19 mouse cellular contexts compared by ENCODE assay signal in genomic region chr9:113421645-113422044, GRCm38 (mm10).
DNase-seq lines count a peak whose midpoint lies in the region; ATAC-seq and TF ChIP-seq lines count a peak whose summit lies in the region.
"Had no signal": no experiment of that assay in that cellular context is flagged by ENCODE, and none has a peak within 500 bp of the region (broad histone marks: within the 10 kb centered on the region; RNA-seq: fewer than 3 reads in every experiment).

No protein-coding gene starts in this region.

- DNase-seq in heart, postnatal 0 days (ENCODE audit: low spot score), result no peak
- no peak for DNase-seq in heart, adult 8-10 months (ENCODE audit: low spot score)
- DNase-seq in midbrain, embryonic 14.5 days, result peak; percentile 39
- peak; percentile 78 for DNase-seq in R1 (ENCODE audit: low read depth, low spot score)
- peak; percentile 23 for DNase-seq in retina, postnatal 1 day
- DNase-seq in cerebellum, adult 9-10 months, result no peak
- no peak for DNase-seq in thymus, adult 2 months
- DNase-seq: cerebellum, adult 9-11 months; heart, postnatal 10 days; kidney, postnatal 25 days; layer of hippocampus, postnatal 36 days; thymus, postnatal 4 days had no signal

- TF ChIP-seq EP300 in heart, postnatal 0 days (IDR thresholded peaks at IDR 0.05; ENCODE audit: low read depth), result no peak

- no peak for TF ChIP-seq POLR2A in thymus, adult 2 months (IDR thresholded peaks at IDR 0.05; ENCODE audit: control insufficient read depth, extremely low read depth, insufficient read depth, low read length, poor library complexity)

- ATAC-seq in heart, postnatal 0 days (ENCODE audit: insufficient read depth, low read depth), result no peak
- ATAC-seq in midbrain, embryonic 14.5 days (ENCODE audit: low FRiP score, low TSS enrichment), result no peak
- ATAC-seq in midbrain, embryonic 13.5 days, result no peak
- ATAC-seq: activated CD4-positive, CD25-positive, alpha-beta regulatory T cell, adult 4 months; inflammation-experienced regulatory T-cells, adult 6 months; midbrain, embryonic 16.5 days had no signal

- H3K27me3 ChIP-seq in heart, postnatal 0 days (ENCODE audit: control insufficient read depth, insufficient read depth, low read length), result no peaks in the 10 kb centered on the region
- no peaks in the 10 kb centered on the region for H3K27me3 ChIP-seq in midbrain, embryonic 14.5 days (ENCODE audit: control insufficient read depth, insufficient read depth, low read length)
- no peaks in the 10 kb centered on the region for H3K27me3 ChIP-seq in midbrain, embryonic 13.5 days
- no peaks in the 10 kb centered on the region for H3K27me3 ChIP-seq in thymus, adult 2 months (ENCODE audit: control insufficient read depth, insufficient read depth, low read length)
- H3K27me3 ChIP-seq: embryonic facial prominence, embryonic 15.5 days; limb, embryonic 12.5 days; neural tube, embryonic 15.5 days had no signal

- H3K4me1 ChIP-seq in heart, postnatal 0 days (ENCODE audit: control insufficient read depth, insufficient read depth), result no peaks in the 10 kb centered on the region
- H3K4me1 ChIP-seq in midbrain, embryonic 14.5 days (ENCODE audit: control insufficient read depth, insufficient read depth, low read length), result no peaks in the 10 kb centered on the region
- H3K4me1 ChIP-seq in midbrain, embryonic 13.5 days (replicated peaks), result no peaks in the 10 kb centered on the region
- no peaks in the 10 kb centered on the region for H3K4me1 ChIP-seq in thymus, adult 2 months (replicated peaks; ENCODE audit: control insufficient read depth, insufficient read depth, low read length)
- H3K4me1 ChIP-seq: embryonic facial prominence, embryonic 15.5 days; limb, embryonic 12.5 days; neural tube, embryonic 15.5 days had no signal

- H3K4me2 ChIP-seq in heart, postnatal 0 days (ENCODE audit: low read depth, low read length), result no peak overlapping the region
- H3K4me2 ChIP-seq in midbrain, embryonic 14.5 days (ENCODE audit: low read length), result no peak overlapping the region
- H3K4me2 ChIP-seq in midbrain, embryonic 13.5 days (replicated peaks), result no peak overlapping the region
- H3K4me2 ChIP-seq: embryonic facial prominence, embryonic 15.5 days; limb, embryonic 12.5 days; neural tube, embryonic 15.5 days had no signal

- H3K4me3 ChIP-seq in heart, postnatal 0 days (ENCODE audit: low read depth, low read length), result no peak overlapping the region
- H3K4me3 ChIP-seq in midbrain, embryonic 14.5 days (replicated peaks; ENCODE audit: low read depth, low read length), result no peak overlapping the region
- H3K4me3 ChIP-seq in midbrain, embryonic 13.5 days (replicated peaks), result no peak overlapping the region
- H3K4me3 ChIP-seq in thymus, adult 2 months (ENCODE audit: control insufficient read depth, insufficient read depth, low read length), result no peak overlapping the region
- H3K4me3 ChIP-seq: embryonic facial prominence, embryonic 15.5 days; limb, embryonic 12.5 days; neural tube, embryonic 15.5 days had no signal

- H3K36me3 ChIP-seq in heart, postnatal 0 days (replicated peaks; ENCODE audit: control insufficient read depth, insufficient read depth, low read length), result no peaks in the 10 kb centered on the region
- H3K36me3 ChIP-seq in midbrain, embryonic 14.5 days (ENCODE audit: control insufficient read depth, insufficient read depth, low read length), result no peaks in the 10 kb centered on the region
- no peaks in the 10 kb centered on the region for H3K36me3 ChIP-seq in midbrain, embryonic 13.5 days
- no peaks in the 10 kb centered on the region for H3K36me3 ChIP-seq in thymus, adult 2 months (ENCODE audit: control insufficient read depth, insufficient read depth, low read length)
- H3K36me3 ChIP-seq: embryonic facial prominence, embryonic 15.5 days; limb, embryonic 12.5 days; neural tube, embryonic 15.5 days had no signal

- TF ChIP-seq CTCF in heart, postnatal 0 days (IDR thresholded peaks at IDR 0.05; ENCODE audit: low read depth), result 0 out of 2 replicates have a peak, but pooled peaks have one; percentile 14
- no peak for TF ChIP-seq CTCF in thymus, adult 2 months (IDR thresholded peaks at IDR 0.05; ENCODE audit: borderline replicate concordance, control insufficient read depth, extremely low read depth, insufficient read depth, low read length, poor library complexity)

- no peak overlapping the region for H3K9ac ChIP-seq in heart, postnatal 0 days (replicated peaks; ENCODE audit: low read depth, low read length)
- H3K9ac ChIP-seq in midbrain, embryonic 14.5 days (replicated peaks; ENCODE audit: low read length), result no peak overlapping the region
- H3K9ac ChIP-seq in midbrain, embryonic 13.5 days (replicated peaks), result no peak overlapping the region
- H3K9ac ChIP-seq: embryonic facial prominence, embryonic 15.5 days; limb, embryonic 12.5 days; neural tube, embryonic 15.5 days had no signal

- H3K9me3 ChIP-seq in heart, postnatal 0 days (replicated peaks; ENCODE audit: control insufficient read depth, low read length), result 0 out of 2 replicates have a peak, but pooled peaks cover 3% of the 10 kb centered on the region
- no peaks in the 10 kb centered on the region for H3K9me3 ChIP-seq in midbrain, embryonic 14.5 days (ENCODE audit: control insufficient read depth, low read length)
- H3K9me3 ChIP-seq in midbrain, embryonic 13.5 days, result no peaks in the 10 kb centered on the region
- H3K9me3 ChIP-seq: embryonic facial prominence, embryonic 15.5 days; limb, embryonic 12.5 days; neural tube, embryonic 15.5 days had no signal

- H3K27ac ChIP-seq in heart, postnatal 0 days (ENCODE audit: low read depth), result no peak overlapping the region
- no peak overlapping the region for H3K27ac ChIP-seq in midbrain, embryonic 14.5 days (replicated peaks; ENCODE audit: low read depth, low read length)
- no peak overlapping the region for H3K27ac ChIP-seq in midbrain, embryonic 13.5 days
- H3K27ac ChIP-seq in thymus, adult 2 months (ENCODE audit: control insufficient read depth, insufficient read depth, low read length), result no peak overlapping the region
- H3K27ac ChIP-seq: embryonic facial prominence, embryonic 15.5 days; limb, embryonic 12.5 days; neural tube, embryonic 15.5 days had no signal

Comparison
In these comparisons a context has a peak if more than half of its experiments do, and no peak if none do; other contexts are left out.
1. DNase-seq: peak in midbrain, embryonic 14.5 days (single experiment), R1 (single experiment) and retina, postnatal 1 day (single experiment); none in heart, postnatal 0 days (single experiment), heart, adult 8-10 months (single experiment), cerebellum, adult 9-10 months (single experiment) and thymus, adult 2 months (single experiment).